Mouse (Mus musculus) CD4-positive, CD25-positive, alpha-beta regulatory T cell, adult 4 months (primary cell): Measurements from ENCODE around the gene Olfr1420. TPM values are rescaled to one million over a fixed set of nuclear protein-coding genes. Genes with fewer than 3 reads are reported as not detected.
"Not testable (repeated sequence)": the region's sequence is repeated elsewhere in the genome, so short reads cannot be mapped to it uniquely, and the experiment has no call there.

Source experiments
- ATAC-seq: one replicate; pipeline ENCODE4 v1.8.0; 2017
- polyA plus RNA-seq, 2 experiments: library from polyadenylated mRNA; unstranded; fragments of 100-300 nt; shearing (Covaris generic); gene quantifications; one replicate each; pipeline ENCODE4 v1.2.1; 2017

Olfr1420 gene
- under 1 TPM in 1 of 2 experiments, not detected in 1; 0.42 TPM for polyA plus RNA-seq

- no peak for ATAC-seq
Observed at GRCm38 (mm10) chr19:11886265-11886664, at the start of gene Olfr1420. Gene Olfr1420 (plus strand): TSS chr19:11886565.

- ATAC-seq: no peak
Observed at GRCm38 (mm10) chr19:11839119-11839518, 47.2 kb upstream of the Olfr1420 start, which contains the start of gene Olfr1417. Gene Olfr1417 (minus strand): TSS chr19:11839219.

- no peak for ATAC-seq
Observed at GRCm38 (mm10) chr19:11846333-11846732, 40.0 kb upstream of the Olfr1420 start.

- ATAC-seq: no peak
Observed at GRCm38 (mm10) chr19:11852652-11853051, 33.7 kb upstream of the Olfr1420 start.

GRCm38 (mm10) chr19:11854821-11855220 lies 31.5 kb upstream of the Olfr1420 start:
- ATAC-seq: no peak

- no peak for ATAC-seq
Observed at GRCm38 (mm10) chr19:11856506-11856905, 29.9 kb upstream of the Olfr1420 start.

GRCm38 (mm10) chr19:11860966-11861365 lies 25.4 kb upstream of the Olfr1420 start, which contains the start of gene Olfr1418:
Gene Olfr1418 (minus strand): TSS chr19:11861066.
- no peak for ATAC-seq

GRCm38 (mm10) chr19:11867837-11868236 lies 18.5 kb upstream of the Olfr1420 start:
- ATAC-seq: no peak

GRCm38 (mm10) chr19:11875006-11875405 lies 11.4 kb upstream of the Olfr1420 start, which contains the start of gene Olfr1419:
Gene Olfr1419 (minus strand): TSS chr19:11875106.
- ATAC-seq: no peak

GRCm38 (mm10) chr19:11878404-11878803 lies 8.0 kb upstream of the Olfr1420 start:
- ATAC-seq: not testable (repeated sequence)

- ATAC-seq: no peak
Observed at GRCm38 (mm10) chr19:11911021-11911420, 24.7 kb downstream of the Olfr1420 start.

GRCm38 (mm10) chr19:11911603-11912002 lies 25.2 kb downstream of the Olfr1420 start:
- peak; percentile 33 for ATAC-seq

GRCm38 (mm10) chr19:11912037-11912532 lies 25.7 kb downstream of the Olfr1420 start, which contains the start of gene Patl1:
Gene Patl1 (plus strand): TSS chr19:11912399.
- peak; percentile 94 for ATAC-seq

GRCm38 (mm10) chr19:11912533-11913121 lies 26.3 kb downstream of the Olfr1420 start:
- peak; percentile 51 for ATAC-seq

- ATAC-seq: no peak
Observed at GRCm38 (mm10) chr19:11915804-11916203, 29.4 kb downstream of the Olfr1420 start.

GRCm38 (mm10) chr19:11922068-11922467 lies 35.7 kb downstream of the Olfr1420 start:
- ATAC-seq: no peak

- not testable (repeated sequence) for ATAC-seq
Observed at GRCm38 (mm10) chr19:11922515-11922914, 36.1 kb downstream of the Olfr1420 start.

GRCm38 (mm10) chr19:11926380-11926779 lies 40.0 kb downstream of the Olfr1420 start:
- no peak for ATAC-seq

- no peak for ATAC-seq
Observed at GRCm38 (mm10) chr19:11928025-11928748, 41.8 kb downstream of the Olfr1420 start.

- ATAC-seq: not testable (repeated sequence)
Observed at GRCm38 (mm10) chr19:11946460-11946859, 60.1 kb downstream of the Olfr1420 start.
